Mouse (Mus musculus) spleen, embryonic (tissue): ENCODE data around the gene Cep57l1.

Experiments used
- CTCF ChIA-PET: fragments of 350-600 bp; sonication (Branson Sonifier 250); formaldehyde crosslinking; loops from one replicate; lab custom pipeline; 2022; lab: Charles Lee

Gene Cep57l1

GRCm38 (mm10) chr10:41744006-41744405, 65.7 kb downstream of the Cep57l1 start:
- CTCF ChIA-PET, result no interaction called here

- CTCF ChIA-PET, result no interaction called here
These were observed 69.5 kb downstream of the Cep57l1 start for GRCm38 (mm10) chr10:41740221-41740620.

GRCm38 (mm10) chr10:41737245-41737644, 72.4 kb downstream of the Cep57l1 start:
- CTCF ChIA-PET, result no interaction called here

GRCm38 (mm10) chr10:41735398-41735797, 74.3 kb downstream of the Cep57l1 start:
- CTCF ChIA-PET, result no interaction called here

- CTCF ChIA-PET, result no interaction called here
These were observed 76.5 kb downstream of the Cep57l1 start for GRCm38 (mm10) chr10:41733214-41733613.

GRCm38 (mm10) chr10:41731932-41732331, 77.7 kb downstream of the Cep57l1 start:
- CTCF ChIA-PET, result no interaction called here

GRCm38 (mm10) chr10:41730746-41731145, 78.9 kb downstream of the Cep57l1 start:
- CTCF ChIA-PET, result no interaction called here

- CTCF ChIA-PET, result interaction anchor here (0.6 kb wide), 1 partner anchor 208 kb away, joined by 4 read pairs; no protein-coding TSS in a partner anchor
These were observed 83.5 kb downstream of the Cep57l1 start for GRCm38 (mm10) chr10:41726215-41726614.

- CTCF ChIA-PET, result no interaction called here
These were observed 90.1 kb downstream of the Cep57l1 start for GRCm38 (mm10) chr10:41719587-41719986.

- CTCF ChIA-PET, result no interaction called here
These were observed 93.4 kb downstream of the Cep57l1 start, which contains the start of gene Ccdc162 for GRCm38 (mm10) chr10:41716029-41716897. Gene Ccdc162, minus strand, starts transcription at chr10:41716634.

- CTCF ChIA-PET, result no interaction called here
These were observed 94.1 kb downstream of the Cep57l1 start for GRCm38 (mm10) chr10:41715557-41715956.

- CTCF ChIA-PET, result no interaction called here
These were observed 98.2 kb downstream of the Cep57l1 start for GRCm38 (mm10) chr10:41711467-41711866.

- CTCF ChIA-PET, result no interaction called here
These were observed 98.9 kb downstream of the Cep57l1 start for GRCm38 (mm10) chr10:41710773-41711172.

- CTCF ChIA-PET, result no interaction called here
These were observed 100.3 kb downstream of the Cep57l1 start for GRCm38 (mm10) chr10:41709341-41709740.

- CTCF ChIA-PET, result no interaction called here
These were observed 110.0 kb downstream of the Cep57l1 start for GRCm38 (mm10) chr10:41699669-41700068.

GRCm38 (mm10) chr10:41697040-41697439, 112.6 kb downstream of the Cep57l1 start:
- CTCF ChIA-PET, result no interaction called here

GRCm38 (mm10) chr10:41690978-41691377, 118.7 kb downstream of the Cep57l1 start:
- CTCF ChIA-PET, result interaction anchor here (1.2 to 1.9 kb wide), 2 partner anchors 181 to 185 kb away, joined by 3 to 6 read pairs; no protein-coding TSS in a partner anchor

- CTCF ChIA-PET, result interaction anchor here (0.6 to 1.9 kb wide), 4 partner anchors 171 to 235 kb away, joined by 3 to 7 read pairs (median 6); partner anchors contain the start of gene Cd164
These were observed 119.5 kb downstream of the Cep57l1 start for GRCm38 (mm10) chr10:41689941-41690887.

GRCm38 (mm10) chr10:41684548-41684996, 125.1 kb downstream of the Cep57l1 start:
- CTCF ChIA-PET, result interaction anchor here (0.9 kb wide), 1 partner anchor 99 kb away, joined by 3 read pairs; no protein-coding TSS in a partner anchor

GRCm38 (mm10) chr10:41682546-41683393, 126.9 kb downstream of the Cep57l1 start:
- CTCF ChIA-PET, result interaction anchor here (0.6 to 1.6 kb wide), 4 partner anchors 16 to 164 kb away, joined by 3 to 6 read pairs (median 3); partner anchors contain the start of gene Cd164
